Mouse (Mus musculus) heart, postnatal 0 days (tissue): ENCODE data around the gene Hsd17b1.
A peak's percentile ranks its signal among the peaks of the same experiment; 100 is the strongest.

Experiments used
- CTCF ChIP-seq: IDR thresholded peaks from 2 replicates; pipeline ENCODE4 v1.5.1; 2016; ENCODE audit warnings: antibody characterized with exemption, control low read depth, low read depth
- EP300 ChIP-seq: IDR thresholded peaks from 2 replicates; pipeline ENCODE4 v1.6.1; 2016; ENCODE audit warnings: antibody characterized with exemption, low read depth

DNA sequence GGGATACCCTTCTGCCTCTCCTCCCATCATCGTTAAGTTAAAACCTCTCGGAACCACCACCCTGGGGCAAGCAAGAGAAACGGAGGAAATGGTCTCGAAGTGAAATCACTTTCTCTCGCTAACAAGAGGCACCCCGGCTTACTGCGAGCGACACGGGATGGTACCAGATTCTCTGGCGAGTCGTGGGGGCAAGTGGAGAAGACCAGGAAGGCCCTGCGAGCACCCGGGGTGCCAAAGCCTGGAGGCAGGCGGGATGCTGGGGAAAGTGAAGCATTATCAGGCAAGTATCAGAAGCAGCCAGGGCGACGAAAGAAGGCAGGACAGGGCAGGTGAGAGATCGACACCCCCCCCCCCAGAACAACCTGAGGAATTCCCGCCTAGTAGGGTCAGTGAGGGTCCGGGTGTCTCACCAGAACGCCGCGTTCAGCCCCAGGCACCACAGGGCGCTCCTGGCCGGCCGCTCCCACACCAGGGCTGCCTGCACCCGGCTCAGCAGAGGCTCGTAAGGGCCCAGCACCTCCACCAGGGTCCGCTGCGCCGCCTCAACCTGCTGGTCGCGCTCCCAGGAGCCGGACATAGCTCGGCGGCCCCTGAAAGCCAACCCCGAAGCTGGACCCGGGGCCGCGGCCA, 41.0 kb downstream of the Hsd17b1 start:
- TF ChIP-seq CTCF (peak; percentile 25), EP300 (no peak)
